Mouse (Mus musculus) lung, postnatal 0 days (tissue): ENCODE measurements around the gene Ptprs. TPM values are rescaled to one million over a fixed set of nuclear protein-coding genes. Genes with fewer than 3 reads are reported as not detected.
A peak's percentile ranks its signal among the peaks of the same experiment; 100 is the strongest.

Experiments
- ATAC-seq: fragments of 200-750 bp; cut with Nextera tagmentation; 2 replicates; pipeline ENCODE4 v1.8.0; 2017; ENCODE audit warnings: moderate library complexity
- DNase-seq: peaks from one replicate; pipeline ENCODE4 v3.0.0-alpha.2; 2016; ENCODE audit warnings: low spot score
- H3K27ac ChIP-seq: fragments of 300-500 bp; sonication (generic); 2 replicates; pipeline ENCODE4 v1.5.1; 2014; ENCODE audit warnings: antibody characterized with exemption, mild to moderate bottlenecking, low read length, mixed read lengths
- H3K27me3 ChIP-seq: fragments of 300-500 bp; sonication (generic); replicated peaks from 2 replicates; pipeline ENCODE4 v1.6.1; 2014; ENCODE audit warnings: low read length, mixed read lengths; ENCODE audit not compliant: insufficient read depth
- H3K36me3 ChIP-seq: fragments of 300-500 bp; sonication (generic); 2 replicates; pipeline ENCODE4 v1.6.1; 2014; ENCODE audit warnings: low read length, mixed read lengths; ENCODE audit not compliant: insufficient read depth
- H3K4me1 ChIP-seq: fragments of 300-500 bp; sonication (generic); 2 replicates; pipeline ENCODE4 v1.6.1; 2014; ENCODE audit warnings: antibody characterized with exemption, low read depth, low read length, mixed read lengths; ENCODE audit not compliant: insufficient read depth
- H3K4me2 ChIP-seq: fragments of 300-500 bp; sonication (generic); replicated peaks from 2 replicates; pipeline ENCODE4 v1.6.1; 2014; ENCODE audit warnings: low read depth, mild to moderate bottlenecking, low read length, moderate library complexity, mixed read lengths
- H3K4me3 ChIP-seq: fragments of 300-500 bp; sonication (generic); 2 replicates; pipeline ENCODE4 v1.5.1; 2014; ENCODE audit warnings: low read depth, low read length
- H3K9ac ChIP-seq: fragments of 300-500 bp; sonication (generic); replicated peaks from 2 replicates; pipeline ENCODE4 v1.6.1; 2014; ENCODE audit warnings: low read depth, mild to moderate bottlenecking
- H3K9me3 ChIP-seq: fragments of 300-500 bp; sonication (generic); 2 replicates; pipeline ENCODE4 v1.6.1; 2016; ENCODE audit warnings: low read length, mixed read lengths
- CTCF ChIP-seq: IDR thresholded peaks from 2 replicates; pipeline ENCODE4 v1.5.1; 2016; ENCODE audit warnings: antibody characterized with exemption, mild to moderate bottlenecking
- EP300 ChIP-seq: IDR thresholded peaks from 2 replicates; pipeline ENCODE4 v1.6.1; 2016; ENCODE audit warnings: antibody characterized with exemption, mild to moderate bottlenecking, control low read depth
- WGBS: fragments of 180-500 bp; shearing (Covaris S2); extraction: QIAGEN DNeasy Blood & Tissue Kit; methylation state at CpG from one replicate; pipeline ENCODE4 v1.1.7; 2014; 5-methylcytosine and 5-hydroxymethylcytosine counted together
- polyA plus RNA-seq: library from polyadenylated mRNA; unstranded; fragments of >200 nt; fragmentation: Nextera tagmentation; extraction: Ambion mirVana; gene quantifications from 2 replicates; pipeline ENCODE4 v1.2.1, GENCODE M21; 2015

Ptprs gene
- polyA plus RNA-seq, 1 experiment from 2014 or later = 25.6 TPM

DNA sequence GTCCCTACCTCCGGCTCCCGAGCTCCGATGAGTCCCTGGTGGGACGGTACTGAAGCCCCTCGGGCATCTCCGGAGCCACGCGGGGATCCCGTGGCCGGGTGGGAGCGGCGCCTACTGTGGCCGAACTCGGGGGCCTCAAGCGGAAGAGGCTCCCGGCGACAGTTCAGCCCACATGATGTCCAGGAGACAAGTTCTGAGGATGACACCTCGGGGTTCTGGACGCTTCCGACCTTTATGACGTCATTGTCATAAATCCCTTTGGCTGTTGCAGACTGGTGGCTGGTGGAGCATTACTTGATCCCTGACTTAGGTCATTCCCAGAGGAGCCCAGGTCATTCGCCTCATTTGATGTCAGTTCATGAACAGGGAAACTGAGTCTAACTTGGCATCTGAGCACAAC, 36.0 kb upstream of the Ptprs start, which contains the start of gene Znrf4:
Gene Znrf4, minus strand, starts transcription at position 122 of the 400 bp plus-strand sequence.
- H3K4me2 ChIP-seq = peak within 1 kb of the TSS; percentile 25; the same call in 1 of the 2 replicates
- H3K36me3 ChIP-seq = no peaks in the 10 kb centered on the region
- peaks cover 35% of the 10 kb centered on the region for H3K27me3 ChIP-seq
- WGBS = 58% methylated on average over 22 of the region's 22 CpGs
- TF ChIP-seq CTCF = no peak
- no peak within 1 kb of the TSS for H3K9ac ChIP-seq
- DNase-seq (no peak), ATAC-seq (no peak)
- H3K4me1 ChIP-seq = peaks cover 2% of the 10 kb centered on the region; the same call in 1 of the 2 replicates
- no peak within 1 kb of the TSS for H3K27ac ChIP-seq
- H3K4me3 ChIP-seq = peak within 1 kb of the TSS; percentile 14; the same call in 1 of the 2 replicates
- no peaks in the 10 kb centered on the region for H3K9me3 ChIP-seq

DNA sequence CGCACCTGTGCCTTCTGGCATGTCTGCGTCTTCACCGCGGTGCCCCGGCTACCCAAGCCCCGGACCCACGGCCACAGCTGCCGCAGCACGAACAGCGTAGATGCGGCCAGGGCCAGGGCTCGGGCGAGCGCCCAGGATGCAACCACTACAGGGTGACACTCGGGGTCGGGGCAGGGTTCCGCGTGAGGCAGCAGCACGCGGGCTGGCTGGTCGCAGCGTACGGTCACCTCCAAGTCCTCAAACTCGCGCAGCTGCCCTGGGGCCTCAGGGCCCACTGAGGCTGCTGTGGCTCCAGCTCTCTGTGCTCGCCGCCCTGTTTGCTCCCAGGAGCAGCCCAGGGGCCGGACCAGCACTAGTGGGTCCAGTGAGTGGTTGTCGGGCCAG, 35.4 kb upstream of the Ptprs start:
- H3K4me3 ChIP-seq = no peak overlapping the region

DNA sequence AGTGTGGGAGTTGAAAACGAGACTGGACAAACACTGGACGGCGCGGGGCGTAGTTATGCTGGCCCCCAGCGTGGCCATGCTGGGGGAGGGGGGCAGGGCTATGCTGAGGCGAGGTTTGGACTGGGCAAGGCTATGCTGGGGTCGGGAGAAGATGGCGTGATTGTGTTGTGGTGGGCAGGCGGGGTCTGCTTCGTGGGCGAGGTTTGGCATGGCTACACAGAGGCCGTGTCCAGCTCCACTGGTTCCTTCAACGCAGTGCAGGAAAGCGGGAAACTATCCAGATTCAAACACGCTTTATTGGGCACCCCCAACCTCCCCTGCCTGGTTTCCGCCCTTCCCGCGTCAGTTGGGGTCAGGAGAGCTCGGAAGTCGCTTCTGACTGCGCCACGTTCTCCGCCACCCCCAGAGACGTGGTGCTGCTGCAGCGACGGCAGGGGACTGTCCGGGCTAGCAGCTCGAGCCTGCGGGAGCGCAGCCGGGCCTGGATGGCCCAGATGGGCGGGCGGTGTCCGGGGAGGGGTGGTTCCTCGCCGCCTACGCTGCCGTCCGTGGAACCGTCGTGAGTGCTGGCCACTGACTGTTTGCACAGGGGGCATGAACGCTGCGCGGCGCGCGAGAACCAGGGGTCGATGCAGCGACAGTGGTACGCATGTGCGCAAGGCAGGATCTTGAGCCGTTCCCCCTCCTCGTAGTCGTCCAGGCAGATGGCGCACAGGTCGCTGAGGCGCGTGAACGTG, 34.9 kb upstream of the Ptprs start:
- DNase-seq (peak; percentile 21), ATAC-seq (no peak)
- Histone ChIP-seq H3K27me3 (peaks cover 35% of the 10 kb centered on the region), H3K4me2 (peak overlapping the region; percentile 25; the same call in 1 of the 2 replicates), H3K4me3 (peak overlapping the region; percentile 14; the same call in 1 of the 2 replicates), H3K9ac (no peak overlapping the region), H3K9me3 (no peaks in the 10 kb centered on the region), H3K27ac (no peak overlapping the region), H3K36me3 (no peaks in the 10 kb centered on the region), H3K4me1 (peaks cover 2% of the 10 kb centered on the region; the same call in 1 of the 2 replicates)
- 3% methylated on average over 58 of the region's 60 CpGs for WGBS
- TF ChIP-seq EP300 = no peak
- TF ChIP-seq CTCF = no peak

More for the DNA sequence above, 35.4 kb upstream of the Ptprs start:
- Histone ChIP-seq H3K9me3 (no peaks in the 10 kb centered on the region), H3K27me3 (peaks cover 35% of the 10 kb centered on the region), H3K36me3 (no peaks in the 10 kb centered on the region), H3K4me1 (peaks cover 2% of the 10 kb centered on the region; the same call in 1 of the 2 replicates), H3K9ac (no peak overlapping the region), H3K4me2 (no peak overlapping the region), H3K27ac (no peak overlapping the region)
- DNase-seq (no peak), ATAC-seq (no peak)
- 27% methylated on average over 27 of the region's 29 CpGs for WGBS
- TF ChIP-seq EP300 = no peak
- TF ChIP-seq CTCF = no peak

DNA sequence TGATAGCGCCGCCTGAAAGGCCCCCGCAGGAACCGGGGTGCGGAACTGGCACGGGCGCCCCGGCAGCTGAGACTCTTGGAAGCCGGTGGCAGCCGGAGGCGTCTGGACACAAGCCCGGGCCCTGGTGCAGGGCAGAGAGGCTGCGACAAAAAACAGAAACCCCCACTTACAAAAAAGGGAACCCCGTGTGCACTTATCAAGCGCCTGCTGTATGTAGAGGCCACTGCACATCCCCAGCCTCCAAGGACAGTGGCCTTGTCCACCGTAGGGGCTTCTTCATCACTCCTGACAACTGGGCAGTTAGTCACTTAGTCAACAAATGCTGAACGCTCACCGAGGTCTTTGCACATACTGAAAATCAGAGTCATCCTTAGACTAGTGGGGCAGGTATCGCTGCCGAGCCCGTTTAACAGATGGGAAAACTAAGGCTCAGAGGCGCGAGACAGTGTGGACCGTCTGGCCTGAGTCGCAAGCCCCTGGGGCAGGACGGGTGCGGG, 34.2 kb upstream of the Ptprs start:
- ATAC-seq (no peak), DNase-seq (no peak)
- Histone ChIP-seq H3K9ac (no peak overlapping the region), H3K27me3 (peaks cover 35% of the 10 kb centered on the region), H3K4me3 (no peak overlapping the region), H3K36me3 (no peaks in the 10 kb centered on the region), H3K4me2 (peak overlapping the region; percentile 25; the same call in 1 of the 2 replicates), H3K9me3 (no peaks in the 10 kb centered on the region), H3K27ac (no peak overlapping the region), H3K4me1 (peaks cover 2% of the 10 kb centered on the region; the same call in 1 of the 2 replicates)
- TF ChIP-seq EP300 (no peak), CTCF (no peak)
- WGBS = 26% methylated on average over 26 of the region's 27 CpGs

GRCm38 (mm10) chr17:56509707-56510472, 33.6 kb upstream of the Ptprs start:
- peaks cover 35% of the 10 kb centered on the region for H3K27me3 ChIP-seq
- H3K27ac ChIP-seq = no peak overlapping the region
- peaks cover 2% of the 10 kb centered on the region; the same call in 1 of the 2 replicates for H3K4me1 ChIP-seq
- TF ChIP-seq CTCF (no peak), EP300 (no peak)
- ATAC-seq = peak; percentile 7; the same call in 1 of the 2 replicates
- H3K4me2 ChIP-seq = no peak overlapping the region
- DNase-seq = peak; percentile 31
- H3K9ac ChIP-seq = no peak overlapping the region
- H3K36me3 ChIP-seq = no peaks in the 10 kb centered on the region
- 12% methylated on average over 24 of the region's 37 CpGs for WGBS
- H3K4me3 ChIP-seq = no peak overlapping the region
- no peaks in the 10 kb centered on the region for H3K9me3 ChIP-seq

DNA sequence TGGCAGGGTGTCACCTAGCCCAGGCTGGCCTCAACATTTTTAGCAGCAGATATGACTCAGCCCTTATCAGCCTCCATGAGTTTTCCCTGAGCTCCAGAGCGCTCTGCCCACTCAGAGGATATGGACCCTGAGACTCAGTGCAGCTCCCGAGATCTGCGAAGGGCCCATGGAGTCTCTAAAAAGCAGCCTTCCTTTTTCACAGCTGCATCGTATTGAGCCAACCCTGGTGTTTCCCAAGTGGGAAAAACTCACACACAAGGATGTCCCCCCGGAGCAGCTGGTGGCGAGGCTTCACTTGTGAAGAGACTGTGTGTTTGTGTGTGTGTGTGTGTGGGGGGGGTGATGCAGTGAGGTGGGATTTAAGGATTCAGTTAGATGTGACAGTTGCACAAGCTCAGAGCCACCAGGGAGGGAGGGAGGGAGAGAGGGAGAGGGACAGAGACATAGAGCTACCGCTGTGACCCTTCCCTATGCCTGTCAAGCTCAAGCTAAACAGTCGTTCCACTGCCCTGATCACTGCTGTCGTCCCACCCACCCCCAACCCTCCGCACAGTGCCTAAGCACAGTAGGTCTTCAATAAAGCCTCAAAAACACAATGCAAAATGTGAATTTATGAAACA, 32.8 kb upstream of the Ptprs start:
- ATAC-seq = no peak
- WGBS = 43% methylated on average over 10 of the region's 10 CpGs
- no peak for TF ChIP-seq EP300
- no peak for TF ChIP-seq CTCF
- H3K4me2 ChIP-seq = no peak overlapping the region
- H3K27ac ChIP-seq = no peak overlapping the region
- H3K9ac ChIP-seq = no peak overlapping the region
- DNase-seq = peak; percentile 22
- no peaks in the 10 kb centered on the region for H3K9me3 ChIP-seq
- peaks cover 2% of the 10 kb centered on the region; the same call in 1 of the 2 replicates for H3K4me1 ChIP-seq
- H3K27me3 ChIP-seq = peaks cover 35% of the 10 kb centered on the region
- no peaks in the 10 kb centered on the region for H3K36me3 ChIP-seq
- no peak overlapping the region for H3K4me3 ChIP-seq
